Mouse (Mus musculus) thymus, adult 2 months (tissue): Measurements from ENCODE around the gene Nrg3. TPM values are rescaled to one million over a fixed set of nuclear protein-coding genes. Genes with fewer than 3 reads are reported as not detected.

Experiments used
- DNase-seq: peaks from one replicate; pipeline ENCODE4 v3.0.0; 2021
- H3K27ac ChIP-seq: fragments of 200-500 bp; 2 replicates; pipeline ENCODE4 v1.5.1; 2012; ENCODE audit warnings: low read length, control low read depth; ENCODE audit not compliant: control insufficient read depth, insufficient read depth
- H3K27me3 ChIP-seq: fragments of 200-500 bp; 2 replicates; pipeline ENCODE4 v1.6.1; 2012; ENCODE audit warnings: mild to moderate bottlenecking, low read length, moderate library complexity, mixed read lengths; ENCODE audit not compliant: control insufficient read depth, insufficient read depth
- H3K36me3 ChIP-seq: fragments of 200-500 bp; 2 replicates; pipeline ENCODE4 v1.6.1; 2012; ENCODE audit warnings: mild to moderate bottlenecking, low read length, moderate library complexity; ENCODE audit not compliant: control insufficient read depth, insufficient read depth
- H3K4me1 ChIP-seq: fragments of 200-500 bp; replicated peaks from 2 replicates; pipeline ENCODE4 v1.6.1; 2012; ENCODE audit warnings: low read length; ENCODE audit not compliant: control insufficient read depth, insufficient read depth
- H3K4me3 ChIP-seq: fragments of 200-500 bp; 2 replicates; pipeline ENCODE4 v1.5.1; 2012; ENCODE audit warnings: mild to moderate bottlenecking, low read length, control low read depth, moderate library complexity; ENCODE audit not compliant: control insufficient read depth, insufficient read depth
- CTCF ChIP-seq: fragments of 200-500 bp; IDR thresholded peaks from 2 replicates; pipeline ENCODE4 v1.5.1; 2012; ENCODE audit warnings: mild to moderate bottlenecking, control low read depth, low read length, moderate library complexity, borderline replicate concordance; ENCODE audit not compliant: control insufficient read depth, poor library complexity, insufficient read depth; ENCODE audit errors: extremely low read depth
- POLR2A ChIP-seq: fragments of 200-500 bp; IDR thresholded peaks from 2 replicates; pipeline ENCODE4 v1.6.1; 2012; ENCODE audit warnings: mild to moderate bottlenecking, low read length, control low read depth, moderate library complexity; ENCODE audit not compliant: control insufficient read depth, poor library complexity, insufficient read depth; ENCODE audit errors: extremely low read depth
- WGBS: fragments of 180-500 bp; shearing (Covaris S2); methylation state at CpG from one replicate; pipeline ENCODE4 v1.1.7; 2018; 5-methylcytosine and 5-hydroxymethylcytosine counted together
- polyA plus RNA-seq: library from polyadenylated mRNA; depleted of rRNA; stranded (reverse); fragments of >200 nt; gene quantifications from 2 replicates; pipeline ENCODE4 v1.2.3, GENCODE M21; 2012

Nrg3 gene
- polyA plus RNA-seq, 1 experiment: not detected

DNA sequence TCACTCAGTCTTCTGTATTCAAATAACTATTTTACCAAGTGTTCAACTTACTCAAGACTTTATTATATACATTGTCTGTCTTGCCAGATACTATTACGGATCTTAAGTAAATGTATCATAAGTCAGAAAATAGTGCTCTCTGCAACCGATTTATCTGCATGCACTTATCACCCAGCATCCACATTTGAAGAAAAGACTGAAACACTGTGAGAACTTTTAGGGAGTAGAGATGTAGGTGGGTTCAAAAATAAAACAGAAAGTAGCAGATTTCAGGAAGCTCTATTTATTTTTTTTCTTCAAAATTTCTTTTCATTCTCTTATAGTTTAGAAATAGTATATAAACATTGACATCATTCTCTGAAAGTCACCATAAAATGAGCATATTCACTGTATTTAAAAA is 449.8 kb downstream of the Nrg3 start:
- TF ChIP-seq CTCF (no peak), POLR2A (no peak)
- H3K27ac ChIP-seq: no peak overlapping the region
- no peak for DNase-seq
- WGBS: 92% methylated on average over 2 of the region's 2 CpGs
- no peaks in the 10 kb centered on the region for H3K4me1 ChIP-seq
- H3K27me3 ChIP-seq: no peaks in the 10 kb centered on the region
- no peaks in the 10 kb centered on the region for H3K36me3 ChIP-seq
- H3K4me3 ChIP-seq: no peak overlapping the region

DNA sequence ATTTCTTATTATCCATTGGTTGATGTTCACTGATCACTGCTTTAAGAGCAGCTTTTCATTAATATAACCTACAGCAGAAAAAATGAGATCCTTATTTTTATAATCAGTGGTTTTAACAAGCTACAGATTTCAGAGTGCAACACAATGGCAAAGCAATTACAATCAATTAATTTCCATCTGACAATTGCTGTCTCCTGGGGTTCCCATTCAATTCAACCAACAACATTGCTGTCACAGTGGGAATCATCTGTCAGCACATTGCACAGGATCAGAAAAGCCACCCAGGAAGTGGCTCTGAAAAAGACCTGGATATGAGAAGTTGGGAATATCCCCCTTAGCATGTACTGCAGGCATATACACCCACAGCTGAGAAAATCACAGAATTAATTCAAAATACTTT is 458.8 kb downstream of the Nrg3 start:
- no peaks in the 10 kb centered on the region for H3K36me3 ChIP-seq
- H3K4me3 ChIP-seq: no peak overlapping the region
- no peak for DNase-seq
- H3K4me1 ChIP-seq: no peaks in the 10 kb centered on the region
- H3K27me3 ChIP-seq: no peaks in the 10 kb centered on the region
- H3K27ac ChIP-seq: no peak overlapping the region
- TF ChIP-seq POLR2A (no peak), CTCF (no peak)

DNA sequence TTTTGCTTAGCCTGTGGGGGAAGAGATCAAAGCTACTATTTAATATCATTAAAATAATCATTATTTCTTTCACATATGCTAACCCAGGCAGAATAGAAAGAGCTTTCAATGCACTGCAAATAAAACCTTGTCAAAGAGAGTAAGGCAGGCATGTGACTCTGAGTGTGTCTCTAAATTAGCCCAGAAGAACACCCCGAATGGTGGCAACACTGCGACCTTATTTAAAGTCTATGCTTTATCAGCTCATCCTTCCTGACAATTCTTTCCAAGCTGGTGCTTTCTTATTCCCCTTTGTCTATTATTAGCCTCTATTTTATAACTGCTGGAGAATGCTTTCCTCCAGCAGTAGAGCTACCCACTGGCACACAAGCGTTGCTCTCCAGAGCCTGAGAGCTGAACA is 475.0 kb downstream of the Nrg3 start:
- Histone ChIP-seq H3K4me1 (no peaks in the 10 kb centered on the region), H3K27me3 (no peaks in the 10 kb centered on the region), H3K27ac (no peak overlapping the region), H3K4me3 (no peak overlapping the region), H3K36me3 (no peaks in the 10 kb centered on the region)
- TF ChIP-seq POLR2A (no peak), CTCF (no peak)
- 89% methylated on average over 3 of the region's 3 CpGs for WGBS
- DNase-seq: no peak

DNA sequence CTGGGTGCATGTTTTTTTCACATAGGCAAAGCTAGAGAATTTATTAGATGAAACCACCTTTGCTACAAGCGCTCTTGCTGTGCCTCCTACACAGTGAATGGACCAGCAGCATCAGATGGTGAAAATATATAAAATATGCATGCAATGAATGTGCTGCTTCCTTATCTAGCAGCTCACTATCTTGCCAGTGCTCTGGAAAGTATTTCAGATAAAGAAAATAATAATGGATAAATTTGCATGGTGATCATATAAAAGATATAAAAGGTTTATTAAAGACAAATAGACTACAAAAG is 480.4 kb downstream of the Nrg3 start:
- no peak overlapping the region for H3K27ac ChIP-seq
- TF ChIP-seq CTCF (no peak), POLR2A (no peak)
- no peaks in the 10 kb centered on the region for H3K4me1 ChIP-seq
- no peaks in the 10 kb centered on the region for H3K36me3 ChIP-seq
- H3K4me3 ChIP-seq: no peak overlapping the region
- no peak for DNase-seq
- H3K27me3 ChIP-seq: no peaks in the 10 kb centered on the region
- WGBS: 90% methylated on average over 1 of the region's 1 CpGs

DNA sequence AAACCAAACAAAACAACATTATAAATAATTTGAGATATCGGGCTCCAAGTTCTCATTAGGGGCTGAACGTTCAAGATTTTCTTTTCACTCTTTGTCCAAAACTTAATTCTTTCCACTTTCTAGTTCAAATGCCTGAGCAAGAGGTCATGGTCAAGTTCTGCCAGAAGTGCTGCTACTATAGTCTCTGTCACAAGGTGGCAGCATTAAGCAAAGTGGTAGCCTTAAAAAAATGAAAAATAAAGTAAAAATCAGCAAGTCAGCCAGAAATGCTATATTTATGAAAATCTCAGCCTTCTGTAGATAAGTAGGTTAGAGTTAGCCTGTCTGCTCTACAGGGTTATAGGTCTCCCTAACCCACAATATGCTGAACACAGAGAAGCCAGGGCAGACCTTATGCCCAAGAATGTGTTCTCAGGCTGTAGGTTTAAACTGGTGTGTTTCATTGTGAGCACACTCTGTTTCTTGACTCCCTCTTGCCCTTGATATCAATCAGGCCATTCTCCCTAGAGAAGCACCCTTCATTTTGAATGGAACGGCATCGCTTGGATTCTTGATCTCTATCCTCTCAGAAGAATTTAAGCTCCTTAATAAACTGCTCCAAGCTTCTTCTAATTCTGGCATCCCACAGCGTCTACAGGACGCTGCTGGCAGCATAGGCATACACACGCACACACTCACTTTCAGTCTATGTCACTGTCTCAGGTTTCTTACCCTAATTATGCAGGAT is 480.9 kb downstream of the Nrg3 start:
- H3K27me3 ChIP-seq: no peaks in the 10 kb centered on the region
- TF ChIP-seq POLR2A (no peak), CTCF (no peak)
- 85% methylated on average over 7 of the region's 7 CpGs for WGBS
- H3K4me1 ChIP-seq: no peaks in the 10 kb centered on the region
- DNase-seq: no peak
- H3K4me3 ChIP-seq: no peak overlapping the region
- H3K27ac ChIP-seq: no peak overlapping the region
- no peaks in the 10 kb centered on the region for H3K36me3 ChIP-seq

DNA sequence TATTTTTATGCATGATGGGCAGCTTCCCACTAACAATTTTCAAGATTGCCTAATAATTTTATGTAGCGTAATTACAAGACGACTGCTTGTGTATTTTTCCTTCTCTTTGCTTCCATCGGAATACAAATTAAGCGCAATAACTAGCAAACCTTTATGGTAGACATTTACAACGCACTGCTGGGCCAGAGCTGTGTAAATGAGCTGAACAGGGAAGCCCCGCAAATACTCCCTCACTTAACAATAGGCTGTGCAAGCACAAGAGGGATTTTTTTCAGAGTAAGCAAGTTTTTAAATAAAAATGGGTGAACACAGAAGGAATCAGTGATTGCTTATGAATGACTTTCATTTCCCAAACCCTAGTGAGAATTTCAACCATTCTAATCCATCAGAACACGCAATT is 513.5 kb downstream of the Nrg3 start:
- Histone ChIP-seq H3K4me3 (no peak overlapping the region), H3K36me3 (no peaks in the 10 kb centered on the region), H3K27ac (no peak overlapping the region), H3K27me3 (no peaks in the 10 kb centered on the region), H3K4me1 (no peaks in the 10 kb centered on the region)
- no peak for TF ChIP-seq POLR2A
- TF ChIP-seq CTCF: no peak
- DNase-seq: no peak
- 83% methylated on average over 7 of the region's 7 CpGs for WGBS

DNA sequence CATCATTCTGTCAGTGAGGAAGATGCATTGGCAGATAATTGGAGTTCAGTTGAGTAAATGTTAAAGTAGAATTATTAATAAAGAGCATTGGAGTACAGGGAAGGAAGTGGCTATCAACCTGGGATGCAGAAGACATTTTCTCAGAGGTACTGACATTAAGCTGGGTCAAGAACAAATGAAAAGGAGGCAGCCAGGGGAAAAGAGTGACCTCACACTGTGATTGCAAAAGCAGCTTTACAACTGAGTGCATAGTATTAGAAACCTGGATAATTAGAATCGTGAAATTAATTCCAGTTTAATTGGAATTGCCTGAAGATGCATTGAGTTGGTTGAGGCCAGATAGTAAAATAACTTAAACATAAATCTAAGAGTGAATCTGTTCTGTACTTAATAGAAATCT is 535.4 kb downstream of the Nrg3 start:
- Histone ChIP-seq H3K27me3 (no peaks in the 10 kb centered on the region), H3K27ac (no peak overlapping the region), H3K36me3 (no peaks in the 10 kb centered on the region), H3K4me3 (no peak overlapping the region), H3K4me1 (no peaks in the 10 kb centered on the region)
- TF ChIP-seq CTCF: no peak
- no peak for TF ChIP-seq POLR2A
- 81% methylated on average over 1 of the region's 1 CpGs for WGBS
- no peak for DNase-seq
